Mouse (Mus musculus) liver, postnatal 0 days (tissue): Measurements from ENCODE around the gene Astn2. TPM values are rescaled to one million over a fixed set of nuclear protein-coding genes. Genes with fewer than 3 reads are reported as not detected.

Experiments
- ATAC-seq: fragments of 200-750 bp; cut with Nextera tagmentation; 2 replicates; pipeline ENCODE4 v1.8.0; 2017; ENCODE audit warnings: mild to moderate bottlenecking, moderate library complexity
- DNase-seq: peaks from one replicate; pipeline ENCODE4 v3.0.0-alpha.2; 2016
- H3K27ac ChIP-seq: fragments of 300-500 bp; sonication (generic); 2 replicates; pipeline ENCODE4 v1.5.1; 2014; ENCODE audit warnings: antibody characterized with exemption, moderate library complexity, mild to moderate bottlenecking, low read depth
- H3K27me3 ChIP-seq: fragments of 300-500 bp; sonication (generic); 2 replicates; pipeline ENCODE4 v1.6.1; 2014; ENCODE audit warnings: low read length, control low read depth, mixed read lengths; ENCODE audit not compliant: insufficient read depth
- H3K36me3 ChIP-seq: fragments of 300-500 bp; sonication (generic); replicated peaks from 2 replicates; pipeline ENCODE4 v1.6.1; 2014; ENCODE audit warnings: mild to moderate bottlenecking, control low read depth, low read length, moderate library complexity, mixed read lengths; ENCODE audit not compliant: insufficient read depth
- H3K4me1 ChIP-seq: fragments of 300-500 bp; sonication (generic); 2 replicates; pipeline ENCODE4 v1.6.1; 2014; ENCODE audit warnings: antibody characterized with exemption, mild to moderate bottlenecking, control low read depth; ENCODE audit not compliant: insufficient read depth
- H3K4me2 ChIP-seq: fragments of 300-500 bp; sonication (generic); 2 replicates; pipeline ENCODE4 v1.6.1; 2014; ENCODE audit warnings: low read depth, mild to moderate bottlenecking, low read length, moderate library complexity, mixed read lengths
- H3K4me3 ChIP-seq: fragments of 300-500 bp; sonication (generic); 2 replicates; pipeline ENCODE4 v1.5.1; 2014; ENCODE audit warnings: low read depth, low read length
- H3K9ac ChIP-seq: fragments of 300-500 bp; sonication (generic); replicated peaks from 2 replicates; pipeline ENCODE4 v1.6.1; 2014; ENCODE audit warnings: mild to moderate bottlenecking, moderate library complexity
- H3K9me3 ChIP-seq: fragments of 300-500 bp; sonication (generic); 2 replicates; pipeline ENCODE4 v1.6.1; 2016; ENCODE audit warnings: mild to moderate bottlenecking, control low read depth, low read length, mixed read lengths
- CTCF ChIP-seq: sonication (generic); IDR thresholded peaks from 2 replicates; pipeline ENCODE4 v1.5.1; 2016; ENCODE audit warnings: antibody characterized with exemption, low read depth
- EP300 ChIP-seq: IDR thresholded peaks from 2 replicates; pipeline ENCODE4 v1.6.1; 2016; ENCODE audit warnings: antibody characterized with exemption, low read depth, mild to moderate bottlenecking
- WGBS: fragments of 180-500 bp; shearing (Covaris S2); extraction: QIAGEN DNeasy Blood & Tissue Kit; methylation state at CpG from one replicate; pipeline ENCODE4 v1.1.7; 2014; ENCODE audit not compliant: insufficient replicate concordance; 5-methylcytosine and 5-hydroxymethylcytosine counted together
- polyA plus RNA-seq: library from polyadenylated mRNA; unstranded; fragments of >200 nt; fragmentation: Nextera tagmentation; extraction: Ambion mirVana; gene quantifications from 2 replicates; pipeline ENCODE4 v1.2.1, GENCODE M21; 2015

The Astn2 gene
- polyA plus RNA-seq, 1 experiment from 2014 or later = 0.02 TPM

- Histone ChIP-seq H3K27ac (no peak overlapping the region), H3K9ac (no peak overlapping the region), H3K4me3 (no peak overlapping the region), H3K4me2 (no peak overlapping the region), H3K9me3 (no peaks in the 10 kb centered on the region), H3K27me3 (no peaks in the 10 kb centered on the region), H3K36me3 (no peaks in the 10 kb centered on the region), H3K4me1 (peaks cover 11% of the 10 kb centered on the region)
- TF ChIP-seq EP300 (no peak), CTCF (no peak)
- ATAC-seq (no peak), DNase-seq (no peak)
- WGBS = 64% methylated on average over 10 of the region's 10 CpGs
Observed at GRCm38 (mm10) chr4:65607184-65607631, 797.2 kb downstream of the Astn2 start.

GRCm38 (mm10) chr4:65605151-65605702 is 799.2 kb downstream of the Astn2 start:
- Histone ChIP-seq H3K9ac (peak overlapping the region; percentile 72), H3K4me2 (peak overlapping the region; percentile 90), H3K36me3 (no peaks in the 10 kb centered on the region), H3K27me3 (no peaks in the 10 kb centered on the region), H3K4me1 (peaks cover 11% of the 10 kb centered on the region), H3K4me3 (peak overlapping the region; percentile 85), H3K9me3 (no peaks in the 10 kb centered on the region), H3K27ac (no peak overlapping the region)
- under 1% methylated on average over 21 of the region's 21 CpGs for WGBS
- no peak for TF ChIP-seq CTCF
- TF ChIP-seq EP300 = no peak
- ATAC-seq = peak; percentile 78
- peak; percentile 23 for DNase-seq

- TF ChIP-seq EP300 (no peak), CTCF (no peak)
- DNase-seq (peak; percentile 96), ATAC-seq (peak; percentile 97)
- WGBS = 5% methylated on average over 33 of the region's 33 CpGs
- peak within 1 kb of the TSS; percentile 90 for H3K4me2 ChIP-seq
- H3K27me3 ChIP-seq = no peaks in the 10 kb centered on the region
- H3K4me3 ChIP-seq = peak within 1 kb of the TSS; percentile 85
- peaks cover 11% of the 10 kb centered on the region for H3K4me1 ChIP-seq
- no peaks in the 10 kb centered on the region for H3K9me3 ChIP-seq
- peak within 1 kb of the TSS; percentile 16; the same call in 1 of the 2 replicates for H3K27ac ChIP-seq
- H3K9ac ChIP-seq = peak within 1 kb of the TSS; percentile 72
- no peaks in the 10 kb centered on the region for H3K36me3 ChIP-seq
Observed at GRCm38 (mm10) chr4:65604504-65605150, 799.8 kb downstream of the Astn2 start, which contains the start of gene Trim32. Gene Trim32 (plus strand): TSS chr4:65604986.

GRCm38 (mm10) chr4:65594601-65595369 is 809.6 kb downstream of the Astn2 start:
- H3K4me1 ChIP-seq = no peaks in the 10 kb centered on the region
- H3K4me2 ChIP-seq = no peak overlapping the region
- H3K9me3 ChIP-seq = no peaks in the 10 kb centered on the region
- H3K27me3 ChIP-seq = no peaks in the 10 kb centered on the region
- no peak overlapping the region for H3K9ac ChIP-seq
- H3K36me3 ChIP-seq = no peaks in the 10 kb centered on the region
- 55% methylated on average over 5 of the region's 5 CpGs for WGBS
- no peak for ATAC-seq
- no peak for TF ChIP-seq CTCF
- no peak for TF ChIP-seq EP300
- no peak for DNase-seq
- H3K27ac ChIP-seq = no peak overlapping the region
- no peak overlapping the region for H3K4me3 ChIP-seq

- no peaks in the 10 kb centered on the region for H3K9me3 ChIP-seq
- DNase-seq (no peak), ATAC-seq (no peak)
- peak; percentile 73 for TF ChIP-seq CTCF
- no peak for TF ChIP-seq EP300
- H3K9ac ChIP-seq = no peak overlapping the region
- H3K27me3 ChIP-seq = no peaks in the 10 kb centered on the region
- H3K4me2 ChIP-seq = no peak overlapping the region
- no peaks in the 10 kb centered on the region for H3K36me3 ChIP-seq
- no peak overlapping the region for H3K4me3 ChIP-seq
- no peaks in the 10 kb centered on the region for H3K4me1 ChIP-seq
- H3K27ac ChIP-seq = no peak overlapping the region
Observed at GRCm38 (mm10) chr4:65589780-65590179, 814.6 kb downstream of the Astn2 start.

- no peak overlapping the region for H3K9ac ChIP-seq
- no peaks in the 10 kb centered on the region for H3K9me3 ChIP-seq
- TF ChIP-seq CTCF (no peak), EP300 (no peak)
- no peak for ATAC-seq
- H3K27me3 ChIP-seq = no peaks in the 10 kb centered on the region
- no peak overlapping the region for H3K4me2 ChIP-seq
- no peak overlapping the region for H3K27ac ChIP-seq
- DNase-seq = no peak
- no peaks in the 10 kb centered on the region for H3K36me3 ChIP-seq
- H3K4me1 ChIP-seq = no peaks in the 10 kb centered on the region
- 59% methylated on average over 5 of the region's 5 CpGs for WGBS
- H3K4me3 ChIP-seq = no peak overlapping the region
Observed at GRCm38 (mm10) chr4:65586947-65587346, 817.5 kb downstream of the Astn2 start.
